Mouse (Mus musculus): ENCODE data around the gene Ppp1r36. TPM values are rescaled to one million over a fixed set of nuclear protein-coding genes. Genes with fewer than 3 reads are reported as not detected.

Ppp1r36 gene
- 2.8 and 3.8 TPM in 2 replicates for polyA plus RNA-seq (2015; fragmentation: Nextera tagmentation; extraction: Ambion mirVana)

GRCm38 (mm10) chr12:76417433-76417854 is at the start of gene Ppp1r36:
Ppp1r36 (plus strand) TSS chr12:76417538.

DNA sequence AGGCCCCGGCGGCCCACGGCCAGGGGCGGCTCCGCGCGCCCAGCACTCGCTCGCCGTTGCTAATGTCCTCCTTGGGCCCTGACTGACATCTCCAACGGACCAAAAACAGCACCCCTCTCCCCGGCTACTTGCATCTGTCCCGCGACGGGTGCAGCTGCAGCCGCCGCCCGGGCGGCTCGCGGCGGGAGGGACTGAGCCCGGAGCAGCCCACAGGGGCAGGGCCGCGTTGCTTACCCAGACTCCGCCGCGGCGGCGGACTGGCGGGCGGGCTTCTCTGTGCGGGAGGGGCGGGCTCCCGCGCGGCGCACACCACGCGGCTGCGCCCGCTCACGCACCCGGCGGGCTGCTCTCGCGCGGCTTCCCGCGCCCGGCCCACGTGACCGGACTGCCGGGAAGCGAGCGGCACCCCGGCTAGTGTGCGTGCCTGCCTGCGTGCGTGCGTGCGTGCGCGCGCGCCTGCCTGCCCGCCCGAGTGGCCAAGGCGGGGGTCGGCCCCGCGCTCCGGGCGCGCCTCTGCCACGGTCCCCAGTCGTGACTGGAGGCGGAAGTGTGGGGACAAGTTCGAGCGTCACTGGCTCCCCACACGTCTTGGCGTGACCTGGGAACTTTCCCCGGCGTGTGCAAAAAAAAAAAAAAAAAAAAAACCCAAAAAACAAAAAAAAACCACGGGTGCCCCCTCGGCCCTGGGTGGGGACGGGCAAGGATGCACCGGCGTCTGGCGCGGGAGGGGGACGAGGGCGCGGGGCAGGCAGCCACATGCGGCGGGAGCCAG is 47.9 kb upstream of the Ppp1r36 start, which contains the start of gene Zbtb25:
Gene Zbtb25, minus strand, starts transcription at position 397 of the 772 bp plus-strand sequence.

DNA sequence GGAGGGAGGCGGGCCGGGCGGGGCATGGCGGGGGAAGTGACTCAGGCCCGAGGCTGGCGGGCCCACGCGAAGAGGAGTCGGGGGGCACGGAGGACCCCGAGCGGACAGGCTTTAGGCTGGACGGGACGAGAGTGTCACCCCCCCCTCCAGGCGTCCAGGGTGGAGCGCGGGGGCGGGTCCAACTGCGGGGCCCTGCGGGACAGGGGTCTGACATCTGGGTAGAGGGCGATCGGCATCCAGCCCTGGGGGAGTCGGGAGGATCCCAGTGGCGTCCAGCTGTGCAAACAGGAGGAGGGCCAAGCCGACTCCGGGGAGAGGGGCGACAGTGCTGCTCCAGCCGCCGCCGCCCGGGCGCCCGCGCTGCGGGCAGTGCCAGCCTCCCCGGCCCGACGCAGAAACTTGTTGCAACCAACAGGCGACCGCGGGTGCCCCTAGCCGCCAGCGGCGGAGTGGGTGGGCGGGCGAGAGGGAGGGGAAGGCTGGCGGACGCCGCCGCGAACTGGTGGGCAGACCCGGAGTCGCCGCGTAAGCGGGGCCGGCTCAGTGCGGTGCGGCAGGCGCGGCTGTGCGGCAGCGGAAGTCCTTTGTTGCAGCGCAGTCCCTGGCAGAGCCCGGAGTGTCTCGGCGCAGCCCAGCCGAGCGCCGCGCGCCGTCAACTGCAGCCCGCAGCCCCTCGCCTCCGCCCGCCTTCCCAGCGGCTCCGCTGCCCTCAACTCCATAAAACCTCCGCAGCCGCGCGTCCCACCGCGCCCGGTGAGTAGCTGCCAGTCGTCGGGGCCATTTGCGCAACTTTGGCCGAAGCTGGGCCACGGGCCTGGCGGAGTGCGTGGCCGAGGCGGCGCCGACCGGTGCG is 47.1 kb upstream of the Ppp1r36 start, which contains the start of gene Zbtb1:
Gene Zbtb1, plus strand, starts transcription at position 289 of the 853 bp plus-strand sequence.

GRCm38 (mm10) chr12:76403886-76404537 is 13.3 kb upstream of the Ppp1r36 start, which contains the start of gene Hspa2:
Hspa2 (plus strand) TSS chr12:76404176.

Other genes starting within 250 kb of the Ppp1r36 start
- gene Esr2, start 240.3 kb upstream of the Ppp1r36 start, polyA plus RNA-seq (2015; fragmentation: Nextera tagmentation; extraction: Ambion mirVana): 0.22 and 0.32 TPM in 2 replicates
- not detected in 2 replicates for gene Tex21, start 170.8 kb upstream of the Ppp1r36 start, polyA plus RNA-seq (2015; fragmentation: Nextera tagmentation; extraction: Ambion mirVana)
- gene Mthfd1, start 162.2 kb upstream of the Ppp1r36 start, polyA plus RNA-seq (2015; fragmentation: Nextera tagmentation; extraction: Ambion mirVana): 30.1 and 32.1 TPM in 2 replicates
- 15.4 and 15.8 TPM in 2 replicates for gene Akap5, start 92.6 kb upstream of the Ppp1r36 start, polyA plus RNA-seq (2015; fragmentation: Nextera tagmentation; extraction: Ambion mirVana)
- gene Zbtb25, start 47.9 kb upstream of the Ppp1r36 start, polyA plus RNA-seq (2015; fragmentation: Nextera tagmentation; extraction: Ambion mirVana): 11.7 and 14.3 TPM in 2 replicates
- gene Zbtb1, start 47.3 kb upstream of the Ppp1r36 start, polyA plus RNA-seq (2015; fragmentation: Nextera tagmentation; extraction: Ambion mirVana): 2.8 and 3.1 TPM in 2 replicates
- 14.1 and 15.2 TPM in 2 replicates for gene Hspa2, start 13.4 kb upstream of the Ppp1r36 start, polyA plus RNA-seq (2015; fragmentation: Nextera tagmentation; extraction: Ambion mirVana)
- gene Plekhg3, start 113.4 kb downstream of the Ppp1r36 start, polyA plus RNA-seq (2015; fragmentation: Nextera tagmentation; extraction: Ambion mirVana): 1.5 and 1.8 TPM in 2 replicates

Data from neural tube, postnatal 0 days (tissue).